Mouse (Mus musculus): ENCODE measurements around the gene Snd1.

The Snd1 gene

DNA sequence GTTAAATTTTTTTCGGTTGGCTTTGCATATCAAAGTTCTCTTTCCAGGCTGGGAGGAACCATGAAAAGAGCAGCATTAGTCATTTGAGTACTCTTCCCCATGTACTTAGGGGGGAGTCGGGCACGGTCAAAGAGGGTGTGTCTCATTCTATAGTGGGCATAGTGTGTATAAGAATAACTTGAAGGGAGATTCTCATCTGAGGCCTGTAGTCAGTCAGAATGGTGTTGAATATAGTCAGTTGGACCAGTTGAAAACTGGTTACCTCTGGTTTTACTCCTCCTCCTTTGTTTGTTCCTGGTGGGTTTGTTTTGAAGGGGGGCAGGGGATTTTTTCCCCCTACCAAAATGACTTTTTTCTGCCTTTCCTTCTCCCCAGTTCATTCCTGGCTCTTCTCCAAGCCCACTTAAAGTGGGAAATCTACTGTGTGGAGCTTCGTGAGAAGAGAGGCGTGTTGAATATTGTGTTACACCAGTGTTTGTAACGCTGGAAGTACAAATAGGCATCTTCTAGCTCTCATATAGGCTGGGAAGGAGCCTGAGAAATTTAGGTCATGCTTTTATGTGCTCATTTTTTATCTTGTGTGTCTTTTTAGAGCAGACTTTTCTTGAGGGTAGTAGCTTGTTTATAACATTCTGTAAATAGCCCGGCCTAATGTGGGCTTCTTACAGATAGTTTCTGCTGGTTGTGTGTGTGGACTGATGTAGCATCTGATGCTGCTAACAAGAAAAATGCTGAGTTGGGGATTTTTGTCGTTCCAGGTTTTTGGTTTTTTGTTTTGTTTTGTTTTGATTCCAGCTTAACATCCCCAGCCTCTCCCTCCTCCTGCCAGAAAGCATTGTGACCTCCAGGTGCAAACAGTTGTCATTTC lies 231.4 kb downstream of the Snd1 start:
- no peak for DNase-seq (ENCODE audit: low spot score in 2 of 2)

DNA sequence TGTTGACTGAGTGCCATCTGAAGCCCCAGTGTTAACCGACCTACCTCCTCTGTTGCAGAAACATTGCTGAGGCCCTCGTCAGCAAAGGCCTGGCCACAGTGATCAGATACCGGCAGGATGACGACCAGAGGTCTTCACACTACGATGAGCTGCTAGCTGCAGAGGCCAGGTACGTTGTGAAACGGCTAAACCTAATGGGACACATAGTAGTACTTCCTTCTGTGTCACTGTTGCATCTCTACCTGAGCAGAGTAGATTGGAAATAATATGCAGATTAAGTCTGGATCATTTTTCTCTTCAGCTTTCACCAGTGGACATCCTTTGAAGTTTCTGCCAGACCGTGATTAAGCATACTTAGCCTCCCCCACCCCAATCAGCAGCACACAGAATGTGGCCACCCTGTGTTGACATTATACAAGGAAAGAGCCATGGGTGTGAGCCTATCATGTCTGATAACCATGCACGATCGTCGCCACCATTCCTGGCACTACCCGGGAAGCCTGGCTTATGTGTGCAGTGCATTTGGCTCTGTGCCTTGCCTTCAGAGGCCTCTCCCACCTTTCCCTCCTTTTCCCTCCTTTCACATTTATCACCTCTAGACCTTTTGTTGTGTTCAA lies 232.1 kb downstream of the Snd1 start:
- no peak for DNase-seq (ENCODE audit: low spot score in 2 of 2)

- no peak for DNase-seq (ENCODE audit: low spot score in 2 of 2)
These were observed 235.1 kb downstream of the Snd1 start for GRCm38 (mm10) chr6:28710035-28710434.

GRCm38 (mm10) chr6:28717203-28717844 lies 242.4 kb downstream of the Snd1 start:
- no peak for DNase-seq (ENCODE audit: low spot score in 2 of 2)

- DNase-seq (ENCODE audit: low spot score in 2 of 2) = no peak
These were observed 242.9 kb downstream of the Snd1 start for GRCm38 (mm10) chr6:28717845-28718237.

GRCm38 (mm10) chr6:28720391-28721171 lies 245.6 kb downstream of the Snd1 start:
- DNase-seq (ENCODE audit: low spot score in 2 of 2) = no peak

DNA sequence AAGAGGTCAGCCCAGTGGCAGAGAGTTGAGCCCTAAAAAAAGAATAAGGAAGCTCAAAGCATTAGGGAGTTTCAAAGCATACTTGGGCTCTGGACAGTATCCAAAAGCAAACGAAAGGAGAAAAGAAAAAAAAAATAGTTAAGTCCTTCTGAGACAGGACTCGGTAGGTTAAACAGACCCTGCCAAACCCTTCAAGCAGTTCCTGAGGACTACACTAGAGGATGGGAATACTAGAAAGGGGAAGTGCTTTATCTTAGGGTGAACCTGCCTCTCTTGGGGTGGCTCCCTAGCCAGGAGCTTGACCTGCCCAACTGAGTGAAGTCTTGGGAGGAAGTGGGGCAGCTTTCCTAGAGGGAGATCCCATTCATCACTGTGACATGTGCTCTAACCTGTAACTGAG lies 248.1 kb downstream of the Snd1 start:
- DNase-seq (ENCODE audit: low spot score in 2 of 2) = no peak

DNA sequence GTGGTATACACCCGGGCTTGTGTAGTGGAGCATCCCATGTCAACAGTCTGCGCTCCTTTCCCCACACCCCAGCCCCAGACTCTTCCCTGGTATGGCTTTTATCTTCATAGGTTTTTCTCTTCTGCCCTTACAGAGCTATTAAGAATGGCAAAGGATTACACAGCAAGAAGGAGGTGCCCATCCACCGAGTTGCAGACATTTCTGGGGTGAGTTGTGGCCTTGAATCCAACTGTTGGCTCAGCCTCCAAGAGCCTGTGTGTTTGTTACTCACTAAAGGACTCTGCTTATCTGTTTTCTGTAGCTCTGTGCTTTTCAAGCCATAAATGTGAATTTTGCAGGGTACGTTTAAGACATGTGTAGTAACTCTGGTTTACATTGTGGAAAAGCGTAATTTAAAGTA lies 249.8 kb downstream of the Snd1 start:
- no peak for DNase-seq (ENCODE audit: low spot score in 2 of 2)

GRCm38 (mm10) chr6:28729236-28729635 lies 254.3 kb downstream of the Snd1 start:
- DNase-seq (ENCODE audit: low spot score in 2 of 2) = no peak

DNA sequence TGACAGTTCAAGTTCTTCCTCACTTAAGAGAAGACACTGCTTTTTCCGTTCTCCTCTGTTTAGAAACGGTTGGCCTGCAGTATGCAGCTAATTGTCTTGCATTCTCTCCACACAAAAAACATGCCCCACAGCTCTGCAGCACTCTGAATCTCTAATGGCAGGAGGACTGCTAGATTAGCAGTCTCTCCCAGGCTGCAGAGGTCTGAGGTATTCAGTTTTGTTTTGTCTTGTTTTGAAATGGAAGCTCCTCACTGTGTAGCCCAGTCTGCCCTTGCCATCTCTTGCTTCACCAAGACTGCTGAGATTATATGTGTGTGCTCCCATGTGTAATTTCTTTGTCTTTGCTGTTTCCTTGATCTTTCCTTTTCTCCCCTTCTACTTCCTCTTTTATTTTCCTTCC lies 254.7 kb downstream of the Snd1 start:
- DNase-seq (ENCODE audit: low spot score in 2 of 2) = no peak

GRCm38 (mm10) chr6:28731246-28731645 lies 256.3 kb downstream of the Snd1 start:
- DNase-seq (ENCODE audit: low spot score in 2 of 2) = no peak

GRCm38 (mm10) chr6:28733884-28734647 lies 259.1 kb downstream of the Snd1 start:
- DNase-seq (ENCODE audit: low spot score in 2 of 2) = peak in 1 of 2 experiments; percentile 4

- DNase-seq (ENCODE audit: low spot score in 2 of 2) = peak in 1 of 2 experiments; percentile 19
These were observed 260.2 kb downstream of the Snd1 start for GRCm38 (mm10) chr6:28735116-28735515.

GRCm38 (mm10) chr6:28736665-28737064 lies 261.7 kb downstream of the Snd1 start:
- DNase-seq (ENCODE audit: low spot score in 2 of 2) = no peak

- no peak for DNase-seq (ENCODE audit: low spot score in 2 of 2)
These were observed 262.7 kb downstream of the Snd1 start for GRCm38 (mm10) chr6:28737601-28738000.

- no peak for DNase-seq (ENCODE audit: low spot score in 2 of 2)
These were observed 268.6 kb downstream of the Snd1 start for GRCm38 (mm10) chr6:28743586-28743985.

- DNase-seq (ENCODE audit: low spot score in 2 of 2) = no peak
These were observed 270.9 kb downstream of the Snd1 start for GRCm38 (mm10) chr6:28745864-28746263.

- no peak for DNase-seq (ENCODE audit: low spot score in 2 of 2)
These were observed 272.1 kb downstream of the Snd1 start for GRCm38 (mm10) chr6:28747025-28747424.

DNA sequence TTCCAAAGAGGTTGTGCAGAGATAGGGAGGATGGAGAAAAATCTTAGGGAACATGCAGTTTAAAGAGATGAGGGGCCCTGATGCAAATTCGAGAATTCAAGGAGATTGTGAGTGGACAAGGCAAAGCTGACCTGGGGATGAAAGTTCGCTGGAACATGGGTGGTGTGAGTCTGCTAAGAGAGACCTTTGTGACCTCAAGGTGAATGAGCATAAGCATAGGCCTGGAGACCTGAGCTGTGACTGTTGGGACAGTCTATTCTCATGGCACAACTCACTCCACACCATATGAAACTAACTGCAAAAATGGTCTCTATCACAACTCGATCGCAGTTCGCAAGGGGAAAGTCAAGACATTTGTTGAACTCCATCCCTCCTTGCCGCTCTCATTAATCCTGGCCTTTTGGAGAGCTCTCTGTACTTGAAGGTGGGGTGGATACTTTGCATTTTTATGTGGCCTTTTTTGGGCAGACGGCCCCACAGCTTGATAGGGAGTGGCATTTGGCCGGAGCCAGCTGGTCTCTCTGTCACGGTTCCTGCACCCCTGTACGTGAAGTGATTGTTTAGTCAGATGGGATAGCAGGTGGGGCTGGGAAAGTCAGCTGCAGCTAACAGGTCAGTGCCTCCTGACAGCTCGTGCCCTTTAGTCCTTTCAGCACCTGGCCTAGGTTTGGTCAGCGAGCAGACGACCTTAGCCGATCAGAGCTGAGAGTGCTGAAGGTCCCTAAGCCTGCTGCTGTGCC lies 273.2 kb downstream of the Snd1 start:
- no peak for DNase-seq (ENCODE audit: low spot score in 2 of 2)

DNA sequence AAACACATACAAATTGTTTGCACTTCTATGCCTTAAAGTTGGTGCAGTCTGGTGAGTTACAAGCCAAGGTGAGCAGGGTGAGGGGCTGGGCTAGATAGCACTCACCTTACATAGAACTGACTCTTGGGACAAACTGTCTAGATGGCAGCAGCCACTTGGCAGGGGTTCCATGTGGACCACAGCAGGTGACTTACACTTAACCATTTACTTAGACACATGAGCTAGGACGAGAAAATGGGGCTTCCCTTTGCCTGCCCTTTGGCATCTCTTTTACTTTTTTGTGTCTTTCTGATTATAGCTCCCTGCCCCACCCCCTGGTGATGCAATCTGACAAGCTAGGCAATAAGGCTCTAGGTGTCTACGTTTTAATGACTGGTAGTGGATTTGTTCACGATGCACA lies 274.3 kb downstream of the Snd1 start:
- no peak for DNase-seq (ENCODE audit: low spot score in 2 of 2)

GRCm38 (mm10) chr6:28751186-28751585 lies 276.2 kb downstream of the Snd1 start:
- no peak for DNase-seq (ENCODE audit: low spot score in 2 of 2)
